Mouse (Mus musculus): ENCODE measurements around the gene Krt9. TPM values are rescaled to one million over a fixed set of nuclear protein-coding genes. Genes with fewer than 3 reads are reported as not detected.
"Not testable (repeated sequence)": the region's sequence is repeated elsewhere in the genome, so short reads cannot be mapped to it uniquely, and the experiment has no call there.

Gene Krt9
- not detected in 2 replicates for polyA plus RNA-seq (2015; fragmentation: Nextera tagmentation; extraction: Ambion mirVana)

- WGBS, result 41% methylated on average over 9 of the region's 9 CpGs
- Histone ChIP-seq H3K4me1 (replicated peaks; ENCODE audit: control insufficient read depth, insufficient read depth, low read length) (no peaks in the 10 kb centered on the region), H3K9me3 (ENCODE audit: control insufficient read depth) (no peaks in the 10 kb centered on the region), H3K27me3 (replicated peaks; ENCODE audit: control insufficient read depth, insufficient read depth, low read length) (no peaks in the 10 kb centered on the region), H3K9ac (ENCODE audit: low read depth, low read length) (no peak within 1 kb of the TSS), H3K36me3 (ENCODE audit: control insufficient read depth, insufficient read depth) (no peaks in the 10 kb centered on the region), H3K4me2 (replicated peaks; ENCODE audit: low read depth) (no peak within 1 kb of the TSS), H3K4me3 (ENCODE audit: low read depth, low read length) (no peak within 1 kb of the TSS), H3K27ac (ENCODE audit: low read depth, low read length) (no peak within 1 kb of the TSS)
- TF ChIP-seq CTCF (IDR thresholded peaks at IDR 0.05; ENCODE audit: low read depth), result no peak
- no peak for ATAC-seq
Observed at GRCm38 (mm10) chr11:100192992-100193391, at the start of gene Krt9. Gene Krt9 (minus strand): TSS chr11:100193246.

- not testable (repeated sequence) for H3K4me3 ChIP-seq (ENCODE audit: low read depth, low read length); H3K4me2 ChIP-seq (replicated peaks; ENCODE audit: low read depth); H3K36me3 ChIP-seq (ENCODE audit: control insufficient read depth, insufficient read depth); H3K27ac ChIP-seq (ENCODE audit: low read depth, low read length); H3K4me1 ChIP-seq (replicated peaks; ENCODE audit: control insufficient read depth, insufficient read depth, low read length); H3K27me3 ChIP-seq (replicated peaks; ENCODE audit: control insufficient read depth, insufficient read depth, low read length); H3K9ac ChIP-seq (ENCODE audit: low read depth, low read length); ATAC-seq; H3K9me3 ChIP-seq (ENCODE audit: control insufficient read depth)
- WGBS, result 87% methylated on average over 4 of the region's 4 CpGs
Observed at GRCm38 (mm10) chr11:100240272-100240671, 47.2 kb upstream of the Krt9 start.

GRCm38 (mm10) chr11:100221741-100222140, 28.7 kb upstream of the Krt9 start:
- TF ChIP-seq CTCF (IDR thresholded peaks at IDR 0.05; ENCODE audit: low read depth), result no peak
- ATAC-seq, result no peak
- Histone ChIP-seq H3K27me3 (replicated peaks; ENCODE audit: control insufficient read depth, insufficient read depth, low read length) (no peaks in the 10 kb centered on the region), H3K36me3 (ENCODE audit: control insufficient read depth, insufficient read depth) (no peaks in the 10 kb centered on the region), H3K9ac (ENCODE audit: low read depth, low read length) (no peak overlapping the region), H3K4me2 (replicated peaks; ENCODE audit: low read depth) (no peak overlapping the region), H3K4me3 (ENCODE audit: low read depth, low read length) (no peak overlapping the region), H3K4me1 (replicated peaks; ENCODE audit: control insufficient read depth, insufficient read depth, low read length) (no peaks in the 10 kb centered on the region; the same call in 1 of the 2 replicates), H3K9me3 (ENCODE audit: control insufficient read depth) (peaks cover 6% of the 10 kb centered on the region; the same call in 1 of the 2 replicates), H3K27ac (ENCODE audit: low read depth, low read length) (no peak overlapping the region)
- 47% methylated on average over 8 of the region's 8 CpGs for WGBS

- no peak overlapping the region for H3K27ac ChIP-seq (ENCODE audit: low read depth, low read length)
- no peaks in the 10 kb centered on the region for H3K27me3 ChIP-seq (replicated peaks; ENCODE audit: control insufficient read depth, insufficient read depth, low read length)
- no peaks in the 10 kb centered on the region for H3K9me3 ChIP-seq (ENCODE audit: control insufficient read depth)
- 76% methylated on average over 4 of the region's 4 CpGs for WGBS
- no peaks in the 10 kb centered on the region for H3K36me3 ChIP-seq (ENCODE audit: control insufficient read depth, insufficient read depth)
- H3K4me1 ChIP-seq (replicated peaks; ENCODE audit: control insufficient read depth, insufficient read depth, low read length), result no peaks in the 10 kb centered on the region; the same call in 1 of the 2 replicates
- ATAC-seq, result no peak
- TF ChIP-seq CTCF (IDR thresholded peaks at IDR 0.05; ENCODE audit: low read depth), result no peak
- no peak overlapping the region for H3K4me2 ChIP-seq (replicated peaks; ENCODE audit: low read depth)
- H3K9ac ChIP-seq (ENCODE audit: low read depth, low read length), result no peak overlapping the region
- no peak overlapping the region for H3K4me3 ChIP-seq (ENCODE audit: low read depth, low read length)
Observed at GRCm38 (mm10) chr11:100219304-100219703, 26.3 kb upstream of the Krt9 start.

GRCm38 (mm10) chr11:100208542-100208941, 15.5 kb upstream of the Krt9 start:
- Histone ChIP-seq H3K9ac (ENCODE audit: low read depth, low read length) (no peak overlapping the region), H3K9me3 (ENCODE audit: control insufficient read depth) (no peaks in the 10 kb centered on the region), H3K4me1 (replicated peaks; ENCODE audit: control insufficient read depth, insufficient read depth, low read length) (no peaks in the 10 kb centered on the region), H3K27me3 (replicated peaks; ENCODE audit: control insufficient read depth, insufficient read depth, low read length) (no peaks in the 10 kb centered on the region; the same call in 1 of the 2 replicates), H3K4me3 (ENCODE audit: low read depth, low read length) (no peak overlapping the region), H3K36me3 (ENCODE audit: control insufficient read depth, insufficient read depth) (no peaks in the 10 kb centered on the region), H3K27ac (ENCODE audit: low read depth, low read length) (no peak overlapping the region), H3K4me2 (replicated peaks; ENCODE audit: low read depth) (no peak overlapping the region)
- TF ChIP-seq CTCF (IDR thresholded peaks at IDR 0.05; ENCODE audit: low read depth), result no peak
- 29% methylated on average over 6 of the region's 6 CpGs for WGBS
- no peak for ATAC-seq

- no peak for ATAC-seq
- H3K36me3 ChIP-seq (ENCODE audit: control insufficient read depth, insufficient read depth), result no peaks in the 10 kb centered on the region
- H3K4me3 ChIP-seq (ENCODE audit: low read depth, low read length), result no peak within 1 kb of the TSS
- no peak within 1 kb of the TSS for H3K9ac ChIP-seq (ENCODE audit: low read depth, low read length)
- H3K4me2 ChIP-seq (replicated peaks; ENCODE audit: low read depth), result peak within 1 kb of the TSS; percentile 27; the same call in 1 of the 2 replicates
- H3K4me1 ChIP-seq (replicated peaks; ENCODE audit: control insufficient read depth, insufficient read depth, low read length), result no peaks in the 10 kb centered on the region
- TF ChIP-seq CTCF (IDR thresholded peaks at IDR 0.05; ENCODE audit: low read depth), result no peak
- no peaks in the 10 kb centered on the region for H3K9me3 ChIP-seq (ENCODE audit: control insufficient read depth)
- no peak within 1 kb of the TSS for H3K27ac ChIP-seq (ENCODE audit: low read depth, low read length)
- no peaks in the 10 kb centered on the region; the same call in 1 of the 2 replicates for H3K27me3 ChIP-seq (replicated peaks; ENCODE audit: control insufficient read depth, insufficient read depth, low read length)
- WGBS, result 80% methylated on average over 8 of the region's 8 CpGs
Observed at GRCm38 (mm10) chr11:100207498-100207897, 14.5 kb upstream of the Krt9 start, which contains the start of gene Krt14. Gene Krt14 (minus strand): TSS chr11:100207548.

GRCm38 (mm10) chr11:100203448-100203847, 10.4 kb upstream of the Krt9 start:
- no peaks in the 10 kb centered on the region for H3K4me1 ChIP-seq (replicated peaks; ENCODE audit: control insufficient read depth, insufficient read depth, low read length)
- no peaks in the 10 kb centered on the region for H3K9me3 ChIP-seq (ENCODE audit: control insufficient read depth)
- no peak overlapping the region for H3K4me2 ChIP-seq (replicated peaks; ENCODE audit: low read depth)
- no peak overlapping the region for H3K4me3 ChIP-seq (ENCODE audit: low read depth, low read length)
- no peaks in the 10 kb centered on the region for H3K36me3 ChIP-seq (ENCODE audit: control insufficient read depth, insufficient read depth)
- 11% methylated on average over 6 of the region's 6 CpGs for WGBS
- TF ChIP-seq CTCF (IDR thresholded peaks at IDR 0.05; ENCODE audit: low read depth), result no peak
- no peak overlapping the region for H3K9ac ChIP-seq (ENCODE audit: low read depth, low read length)
- H3K27ac ChIP-seq (ENCODE audit: low read depth, low read length), result no peak overlapping the region
- no peak for ATAC-seq
- no peaks in the 10 kb centered on the region for H3K27me3 ChIP-seq (replicated peaks; ENCODE audit: control insufficient read depth, insufficient read depth, low read length)

Data from intestine, postnatal 0 days (tissue).